Mouse (Mus musculus): ENCODE measurements at regions not wholly inside any gene's neighbourhood (a gene's known extent, or its start where the extent isn't known, plus 50 kb on each side); places are given as distances from the start of the nearest gene placed in this dataset.

- WGBS (ENCODE audit: insufficient replicate concordance): 27% methylated on average over 4 of the region's 4 CpGs
- Histone ChIP-seq H3K27me3 (ENCODE audit: control insufficient read depth, insufficient read depth, low read length) (no peaks in the 10 kb centered on the region), H3K9ac (replicated peaks) (no peak overlapping the region), H3K4me3 (ENCODE audit: insufficient read depth in 1 of 2, low read depth in 2 of 2, low read length in 2 of 2) (no peak overlapping the region), H3K9me3 (ENCODE audit: control insufficient read depth, low read length) (no peaks in the 10 kb centered on the region), H3K36me3 (replicated peaks; ENCODE audit: control insufficient read depth, insufficient read depth, low read depth) (no peaks in the 10 kb centered on the region), H3K4me2 (ENCODE audit: low read depth) (no peak overlapping the region), H3K4me1 (replicated peaks; ENCODE audit: control insufficient read depth in 2 of 2, insufficient read depth in 2 of 2, low read length in 1 of 2) (no peaks in the 10 kb centered on the region), H3K27ac (no peak overlapping the region)
- TF ChIP-seq CTCF (IDR thresholded peaks at IDR 0.05; ENCODE audit: low read depth) (no peak), EP300 (IDR thresholded peaks at IDR 0.05; ENCODE audit: low read depth) (no peak)
- ATAC-seq (ENCODE audit: insufficient read depth) (no peak), DNase-seq (ENCODE audit: low read depth in 3 of 3, low spot score in 3 of 3) (no peak)
Observed at GRCm38 (mm10) chr8:101435691-101436090, 1349.8 kb downstream of the Cdh11 start.

Measured in liver, embryonic 14.5 days (tissue).